Mouse (Mus musculus) embryonic fibroblast, embryonic 13.5 days (primary cell): ENCODE data around the gene Stx11. TPM values are rescaled to one million over a fixed set of nuclear protein-coding genes. Genes with fewer than 3 reads are reported as not detected.

Source experiments
- H3K27ac ChIP-seq: 2 replicates; pipeline ENCODE4 v1.5.1; 2012; ENCODE audit warnings: low read length, control low read depth, inconsistent platforms; ENCODE audit not compliant: insufficient read depth
- H3K4me1 ChIP-seq: 2 replicates; pipeline ENCODE4 v1.6.1; 2011; ENCODE audit warnings: low read length; ENCODE audit not compliant: control insufficient read depth, insufficient read depth
- H3K4me3 ChIP-seq: 2 replicates; pipeline ENCODE4 v1.5.1; 2011; ENCODE audit warnings: mild to moderate bottlenecking, control low read depth, low read length; ENCODE audit not compliant: insufficient read depth
- CTCF ChIP-seq: IDR thresholded peaks from 2 replicates; pipeline ENCODE4 v1.5.1; 2011; ENCODE audit warnings: mild to moderate bottlenecking, control low read depth, low read length, moderate library complexity, borderline replicate concordance; ENCODE audit not compliant: insufficient read depth
- POLR2A ChIP-seq: IDR thresholded peaks from 2 replicates; pipeline ENCODE4 v1.6.1; 2011; ENCODE audit warnings: low read depth, mild to moderate bottlenecking, control low read depth, low read length, moderate library complexity
- polyA plus RNA-seq: library from polyadenylated mRNA; stranded (reverse); fragments of >200 nt; gene quantifications from 2 replicates; pipeline ENCODE4 v1.2.4, GENCODE M21; 2011; ENCODE audit warnings: low read depth; ENCODE audit not compliant: missing spikeins, insufficient read length

The Stx11 gene
- polyA plus RNA-seq, 1 experiment = 5.1 TPM

DNA sequence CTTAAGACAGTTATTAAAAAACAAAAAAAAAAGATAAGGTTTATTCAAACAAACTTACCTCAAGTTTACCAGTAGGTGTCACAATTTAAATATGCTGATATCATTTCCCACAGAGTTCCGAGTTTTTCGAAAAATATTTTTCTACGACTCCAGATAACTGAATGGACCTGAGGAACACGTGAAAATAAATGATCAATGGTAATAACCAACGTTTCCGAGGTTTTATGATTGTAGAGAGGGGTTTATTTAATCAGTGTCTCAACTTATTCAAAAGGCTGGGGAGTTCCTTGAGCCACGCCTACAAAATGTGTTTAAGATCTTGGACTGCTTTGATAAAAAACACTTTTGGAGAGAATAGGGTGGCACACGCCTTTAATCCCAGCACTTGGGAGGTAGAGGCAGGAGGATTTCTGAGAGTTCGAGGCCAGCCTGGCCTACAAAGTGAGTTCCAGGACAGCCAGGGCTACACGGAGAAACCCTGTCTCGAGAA is 42.5 kb downstream of the Stx11 start:
- TF ChIP-seq CTCF (no peak), POLR2A (no peak)
- peak overlapping the region; percentile 29; the same call in 1 of the 2 replicates for H3K4me3 ChIP-seq
- H3K4me1 ChIP-seq = 0 out of 2 replicates have a peak, but pooled peaks cover 5% of the 10 kb centered on the region
- H3K27ac ChIP-seq = peak overlapping the region; percentile 61; the same call in 1 of the 2 replicates

DNA sequence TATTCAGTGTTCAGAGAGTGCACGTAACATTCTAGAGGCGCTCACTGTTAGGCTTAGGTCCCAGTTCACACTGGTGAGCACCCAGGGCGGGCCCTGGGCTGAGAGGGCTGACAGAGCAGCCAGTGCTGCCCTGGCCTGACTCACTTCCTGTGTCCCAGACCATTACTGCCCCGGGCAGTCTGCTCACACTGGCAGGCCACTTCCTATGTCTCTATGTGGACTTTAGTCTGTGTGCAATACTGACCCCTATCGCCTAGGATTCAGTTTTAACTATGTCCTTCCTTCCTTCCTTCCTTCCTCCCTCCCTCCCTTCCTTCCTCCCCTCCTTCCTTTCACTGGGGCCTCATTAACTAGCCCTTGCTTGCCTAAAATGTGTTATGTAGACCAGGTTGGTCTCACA is 44.8 kb downstream of the Stx11 start:
- TF ChIP-seq CTCF = no peak
- no peak for TF ChIP-seq POLR2A
- H3K27ac ChIP-seq = peak overlapping the region; percentile 36; the same call in 1 of the 2 replicates
- H3K4me1 ChIP-seq = peaks cover 8% of the 10 kb centered on the region; the same call in 1 of the 2 replicates
- no peak overlapping the region for H3K4me3 ChIP-seq

DNA sequence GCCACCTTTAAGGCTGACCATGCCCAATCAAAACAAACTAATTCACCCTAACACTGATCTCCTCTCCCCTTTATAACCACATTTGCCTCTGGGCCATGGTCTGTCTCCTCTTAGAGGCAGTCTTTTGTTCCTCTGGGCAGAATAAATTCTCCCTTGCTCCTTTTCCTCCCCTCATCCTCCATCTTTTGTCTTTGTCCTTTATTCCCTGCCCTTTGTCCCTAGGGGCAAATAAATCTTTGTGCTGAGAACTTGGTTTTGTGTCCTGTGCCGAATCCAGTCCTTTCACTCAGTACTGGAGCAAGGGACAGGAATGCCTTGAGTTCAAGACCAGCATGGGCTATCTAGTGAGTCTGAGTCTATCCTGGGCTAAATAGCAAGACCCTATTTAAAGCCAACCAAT is 46.5 kb downstream of the Stx11 start:
- Histone ChIP-seq H3K4me1 (peaks cover 2% of the 10 kb centered on the region; the same call in 1 of the 2 replicates), H3K27ac (no peak overlapping the region), H3K4me3 (no peak overlapping the region)
- TF ChIP-seq CTCF = no peak
- no peak for TF ChIP-seq POLR2A

DNA sequence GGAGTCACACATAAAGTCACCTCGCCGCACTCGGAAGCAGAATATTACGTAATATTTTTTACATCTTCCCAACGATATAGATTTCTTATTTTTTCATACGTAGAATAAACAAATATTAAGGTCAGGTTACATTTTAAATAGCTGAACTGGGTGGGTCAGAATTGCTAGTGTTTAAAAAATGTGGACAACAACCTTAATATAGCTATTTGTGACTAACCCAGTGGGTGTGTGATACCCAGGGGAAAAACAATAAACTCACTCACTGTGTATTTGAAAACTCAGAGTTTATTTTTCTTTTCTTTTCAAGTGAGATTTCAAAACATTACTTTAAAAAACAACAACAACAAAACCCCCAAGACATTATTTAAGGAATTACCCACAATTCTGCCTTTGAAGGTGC is 47.7 kb downstream of the Stx11 start:
- Histone ChIP-seq H3K4me1 (peaks cover 5% of the 10 kb centered on the region; the same call in 1 of the 2 replicates), H3K27ac (peak overlapping the region; percentile 30; the same call in 1 of the 2 replicates), H3K4me3 (no peak overlapping the region)
- TF ChIP-seq CTCF = no peak
- TF ChIP-seq POLR2A = no peak

DNA sequence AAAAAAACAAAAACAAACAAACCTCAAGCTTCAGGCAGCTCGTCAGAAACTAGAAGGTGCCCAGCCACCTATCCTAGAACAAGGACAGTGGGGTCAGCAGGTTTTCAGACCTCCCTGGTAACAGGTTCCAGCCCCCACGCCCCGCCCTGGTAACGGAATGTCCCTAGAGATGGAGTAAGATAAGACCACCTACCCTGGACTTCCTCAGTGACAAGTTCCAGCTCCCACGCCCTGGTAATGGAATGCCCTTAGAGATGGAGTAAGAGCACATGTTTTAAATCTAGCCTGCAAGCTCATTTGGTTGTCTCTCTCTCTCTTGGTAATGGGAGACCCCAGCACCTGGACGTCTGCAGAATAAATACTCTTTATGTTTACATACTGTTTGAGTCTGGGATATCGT is 48.3 kb downstream of the Stx11 start:
- Histone ChIP-seq H3K4me3 (no peak overlapping the region), H3K4me1 (peaks cover 5% of the 10 kb centered on the region; the same call in 1 of the 2 replicates), H3K27ac (peak overlapping the region; percentile 30; the same call in 1 of the 2 replicates)
- TF ChIP-seq CTCF (no peak), POLR2A (no peak)

DNA sequence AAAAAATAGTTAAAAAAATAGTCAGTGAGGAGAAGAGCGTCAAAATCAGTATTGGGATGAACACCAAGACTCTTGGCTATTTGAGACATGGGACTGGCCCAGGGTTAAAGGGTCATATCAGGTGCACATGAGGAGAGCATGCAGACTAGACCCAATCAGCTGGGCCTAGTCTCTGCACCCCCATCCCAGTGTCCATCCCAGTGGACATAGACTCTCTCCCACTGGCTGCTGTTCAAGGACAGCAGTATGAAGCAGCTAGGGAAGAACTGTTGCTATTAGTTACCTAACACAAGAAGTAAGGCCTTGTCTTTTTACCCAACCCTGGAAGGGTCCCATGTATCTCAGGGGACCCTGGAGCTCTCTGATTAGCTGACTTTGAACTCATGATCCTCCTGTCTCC is 49.9 kb downstream of the Stx11 start:
- Histone ChIP-seq H3K27ac (no peak overlapping the region), H3K4me3 (no peak overlapping the region), H3K4me1 (peaks cover 5% of the 10 kb centered on the region; the same call in 1 of the 2 replicates)
- no peak for TF ChIP-seq POLR2A

DNA sequence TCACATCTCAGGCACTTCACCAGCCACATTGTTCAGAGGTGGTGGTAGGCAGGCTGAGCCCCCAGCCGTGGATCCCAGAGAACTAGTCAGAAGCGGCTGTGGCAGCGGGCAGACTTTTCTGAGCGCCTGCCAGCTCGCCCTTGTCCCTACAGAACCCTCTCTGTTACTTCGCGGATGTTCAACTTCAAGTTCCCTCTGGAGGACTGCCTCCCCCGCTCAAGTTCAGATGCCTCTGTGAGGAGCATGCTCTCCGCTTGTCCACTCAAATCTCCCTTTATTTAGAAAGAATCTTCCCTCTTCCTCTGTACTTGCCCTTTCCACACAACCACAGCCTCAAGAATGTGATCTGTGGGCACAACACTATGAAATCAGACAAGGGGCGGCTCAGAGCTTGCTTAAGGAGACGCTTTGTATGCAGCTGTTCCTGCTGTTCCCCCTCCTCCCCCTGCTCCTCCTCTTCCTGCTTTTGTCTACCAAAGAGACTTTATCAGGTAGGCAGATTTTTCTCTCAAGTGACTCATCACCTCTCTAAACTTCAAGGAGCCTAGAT is 52.0 kb downstream of the Stx11 start:
- Histone ChIP-seq H3K27ac (peak overlapping the region; percentile 3), H3K4me1 (peaks cover 5% of the 10 kb centered on the region; the same call in 1 of the 2 replicates), H3K4me3 (no peak overlapping the region)
- TF ChIP-seq POLR2A (no peak), CTCF (no peak)

DNA sequence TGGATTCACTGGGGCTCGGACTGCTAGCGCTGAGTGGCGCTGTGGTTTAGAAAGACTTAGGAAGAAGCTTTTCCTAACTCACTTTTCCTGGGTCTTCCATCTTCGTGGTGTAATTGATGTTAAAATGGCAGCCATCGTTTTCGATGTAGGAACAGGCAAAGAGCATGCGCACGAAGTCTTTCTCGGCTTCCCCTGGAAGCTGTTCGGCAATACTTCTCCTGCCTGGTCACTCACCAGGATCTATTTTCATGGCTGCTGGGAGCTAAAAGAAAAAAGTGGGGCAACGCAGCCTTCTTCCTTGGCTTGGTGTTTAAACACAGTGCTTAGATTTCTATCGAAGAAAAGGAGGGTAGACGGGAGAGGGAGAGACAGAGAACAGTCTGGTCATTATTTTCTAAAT is 52.6 kb downstream of the Stx11 start:
- Histone ChIP-seq H3K4me3 (no peak overlapping the region), H3K27ac (peak overlapping the region; percentile 3), H3K4me1 (peaks cover 5% of the 10 kb centered on the region; the same call in 1 of the 2 replicates)
- TF ChIP-seq CTCF (no peak), POLR2A (no peak)

DNA sequence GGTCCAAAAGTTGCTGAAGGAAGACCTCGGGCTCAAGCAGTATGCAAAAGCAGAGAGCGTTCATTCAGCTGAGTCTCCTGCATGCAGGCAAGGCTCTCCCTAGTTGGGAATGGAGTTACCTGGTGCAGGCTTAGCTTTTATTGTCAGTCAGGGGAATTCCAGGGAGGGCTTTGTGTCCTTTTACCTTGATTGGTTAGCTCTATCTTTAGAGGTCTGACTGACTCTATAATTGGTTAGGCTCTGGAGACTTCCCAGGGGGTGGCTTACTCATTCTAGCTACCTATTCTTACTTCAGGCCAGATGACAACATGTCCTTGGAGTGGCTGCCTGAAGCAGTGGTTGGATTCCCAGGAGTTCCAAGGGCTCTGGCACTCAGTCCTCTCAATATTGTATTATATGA is 54.2 kb downstream of the Stx11 start:
- TF ChIP-seq POLR2A = no peak
- TF ChIP-seq CTCF = no peak
- Histone ChIP-seq H3K4me3 (no peak overlapping the region), H3K4me1 (0 out of 2 replicates have a peak, but pooled peaks cover 2% of the 10 kb centered on the region), H3K27ac (no peak overlapping the region)

DNA sequence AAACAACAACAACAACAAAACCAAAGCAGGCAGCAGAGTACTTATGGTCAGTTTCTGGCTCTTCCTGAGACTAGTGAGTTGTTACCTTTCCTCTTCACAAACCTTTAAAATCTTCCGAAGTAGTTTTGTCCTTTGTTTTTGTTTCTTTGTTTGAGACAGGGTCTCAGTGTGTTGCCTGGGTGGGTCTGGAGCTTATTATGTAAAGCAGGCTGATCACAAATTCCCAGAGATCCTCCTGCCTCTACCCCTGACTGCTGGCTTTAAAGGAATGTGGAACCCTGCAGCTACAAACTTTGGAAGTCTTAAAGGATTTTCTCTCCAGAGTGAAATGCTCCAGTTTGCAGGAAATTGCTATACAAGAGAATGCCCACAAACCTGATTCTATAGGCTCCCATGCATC is 54.9 kb downstream of the Stx11 start:
- TF ChIP-seq POLR2A = no peak
- TF ChIP-seq CTCF = no peak
- Histone ChIP-seq H3K27ac (no peak overlapping the region), H3K4me1 (0 out of 2 replicates have a peak, but pooled peaks cover 2% of the 10 kb centered on the region), H3K4me3 (no peak overlapping the region)
